11 mouse cellular contexts compared by ENCODE assay signal in genomic region chr6:36393705-36394104, GRCm38 (mm10). TPM values are rescaled to one million over a fixed set of nuclear protein-coding genes. Genes with fewer than 3 reads are reported as not detected.
DNase-seq lines count a peak whose midpoint lies in the region; TF ChIP-seq lines count a peak whose summit lies in the region.
"Had no signal": no experiment of that assay in that cellular context is flagged by ENCODE, and none has a peak within 500 bp of the region (broad histone marks: within the 10 kb centered on the region; RNA-seq: fewer than 3 reads in every experiment).

No protein-coding gene starts in this region.

- no peak for DNase-seq in heart, adult 2 months
- no peak for DNase-seq in heart, postnatal 4 days
- peak; percentile 10 for DNase-seq in lung, postnatal 36 days
- no peak for DNase-seq in lung, postnatal 14 days
- DNase-seq in adipocyte (ENCODE audit: low spot score): peak; percentile 4
- DNase-seq in retina, embryonic 14.5 days (ENCODE audit: low spot score): peak; percentile 65
- no peak for DNase-seq in left cerebral cortex, postnatal 25 days (ENCODE audit: low spot score in 2 of 2)
- no peak for DNase-seq in layer of hippocampus, postnatal 25 days (ENCODE audit: extremely low spot score in 1 of 2, low spot score in 1 of 2)

- H3K4me1 ChIP-seq in heart, adult 2 months (ENCODE audit: control insufficient read depth, insufficient read depth, low read length): peaks cover 8% of the 10 kb centered on the region

- TF ChIP-seq POLR2A in heart, adult 2 months (IDR thresholded peaks at IDR 0.05; ENCODE audit: insufficient read depth, low read depth, low read length): no peak

- intact Hi-C loops in heart, adult 2 months (cut with DNase I): loop anchor here (5.0 kb wide), 2 partner anchors 114 to 1141 kb away; no protein-coding TSS in a partner anchor
- intact Hi-C loops in left cerebral cortex, postnatal 25 days (cut with DNase I): no loop called here

- 62% methylated on average over 4 of the region's 4 CpGs for WGBS in heart, adult 2 months

- no peak for TF ChIP-seq EP300 in heart, adult 2 months (IDR thresholded peaks at IDR 0.05; ENCODE audit: insufficient read depth, low read depth, low read length)

- peak; percentile 72 for TF ChIP-seq CTCF in heart, adult 2 months (IDR thresholded peaks at IDR 0.05)

- no peak overlapping the region for H3K27ac ChIP-seq in heart, adult 2 months
- H3K27ac ChIP-seq: kidney, embryonic 15.5 days; limb, embryonic 12.5 days had no signal

- peaks cover 12% of the 10 kb centered on the region for H3K36me3 ChIP-seq in heart, adult 2 months (ENCODE audit: control insufficient read depth, insufficient read depth, low read length)
- H3K36me3 ChIP-seq: kidney, embryonic 15.5 days; limb, embryonic 12.5 days had no signal

- H3K9ac ChIP-seq in heart, adult 2 months (ENCODE audit: low read depth, low read length): no peak overlapping the region
- H3K9ac ChIP-seq: kidney, embryonic 15.5 days; limb, embryonic 12.5 days had no signal

- no peaks in the 10 kb centered on the region for H3K27me3 ChIP-seq in heart, adult 2 months (ENCODE audit: control insufficient read depth, insufficient read depth, low read length)

- 0 out of 2 replicates have a peak, but pooled peaks cover 1% of the 10 kb centered on the region for H3K79me2 ChIP-seq in heart, adult 2 months (replicated peaks; ENCODE audit: control insufficient read depth, insufficient read depth, low read length)

- no peak overlapping the region for H3K4me3 ChIP-seq in heart, adult 2 months
- H3K4me3 ChIP-seq: kidney, embryonic 15.5 days; limb, embryonic 12.5 days had no signal

RNA-seq across cellular contexts. Expression of gene Chrm2, which starts 5.8 kb away (rescaled TPM):
- 10 to 100 TPM; 67.4 to 83.6 TPM for total RNA-seq in heart, adult 2 months (2021)
- polyA plus RNA-seq in heart, adult 2 months (2012; rRNA removed): 26.1 and 52.0 TPM in 2 replicates
- total RNA-seq in heart, postnatal 4 days (2021): 10 to 100 TPM; 35.3 to 40.0 TPM
- 10 to 100 TPM; 14.1 to 14.2 TPM for total RNA-seq in left cerebral cortex, postnatal 25 days (2021)
- 1 to 10 TPM; 3.6 to 4.5 TPM for total RNA-seq in layer of hippocampus, postnatal 25 days (2021)
- total RNA-seq: megakaryocyte-erythroid progenitor cell, adult 5-6 weeks had no signal

Comparison
In these comparisons a context has a peak if more than half of its experiments do, and no peak if none do; other contexts are left out.
1. DNase-seq: peak in lung, postnatal 36 days (single experiment), adipocyte (single experiment) and retina, embryonic 14.5 days (single experiment); none in heart, adult 2 months (0 of 2), heart, postnatal 4 days (single experiment), lung, postnatal 14 days (single experiment), left cerebral cortex, postnatal 25 days (0 of 2) and layer of hippocampus, postnatal 25 days (0 of 2).